Mouse (Mus musculus): ENCODE results near the gene Ccl25. TPM values are rescaled to one million over a fixed set of nuclear protein-coding genes. Genes with fewer than 3 reads are reported as not detected.

The Ccl25 gene
- polyA plus RNA-seq, 1 experiment from 2014 or later: 9.9 TPM

- 86% methylated on average over 10 of the region's 10 CpGs for WGBS
- Histone ChIP-seq H3K9me3 (ENCODE audit: control insufficient read depth, low read length) (no peaks in the 10 kb centered on the region), H3K36me3 (ENCODE audit: control insufficient read depth, insufficient read depth, low read length) (no peaks in the 10 kb centered on the region), H3K4me2 (ENCODE audit: low read length) (no peak overlapping the region), H3K27ac (replicated peaks in 1 of 2; ENCODE audit: control insufficient read depth in 1 of 2, insufficient read depth in 1 of 2, low read depth in 2 of 2, low read length in 2 of 2) (no peak overlapping the region), H3K27me3 (ENCODE audit: control insufficient read depth, insufficient read depth, low read length) (no peaks in the 10 kb centered on the region), H3K4me1 (ENCODE audit: control insufficient read depth in 2 of 2, insufficient read depth in 2 of 2, low read length in 2 of 2) (no peaks in the 10 kb centered on the region), H3K9ac (ENCODE audit: low read length) (no peak overlapping the region), H3K4me3 (ENCODE audit: control insufficient read depth in 1 of 2, insufficient read depth in 1 of 2, low read depth in 1 of 2, low read length in 2 of 2) (no peak overlapping the region)
- ATAC-seq (ENCODE audit: insufficient number of reproducible peaks, insufficient read depth, low FRiP score, low read depth): no peak
Observed at GRCm38 (mm10) chr8:4355455-4355854, 30.4 kb downstream of the Ccl25 start.

- Histone ChIP-seq H3K36me3 (ENCODE audit: control insufficient read depth, insufficient read depth, low read length) (no peaks in the 10 kb centered on the region), H3K27ac (replicated peaks in 1 of 2; ENCODE audit: control insufficient read depth in 1 of 2, insufficient read depth in 1 of 2, low read depth in 2 of 2, low read length in 2 of 2) (no peak overlapping the region), H3K9ac (ENCODE audit: low read length) (no peak overlapping the region), H3K4me1 (ENCODE audit: control insufficient read depth in 2 of 2, insufficient read depth in 2 of 2, low read length in 2 of 2) (no peaks in the 10 kb centered on the region), H3K9me3 (ENCODE audit: control insufficient read depth, low read length) (no peaks in the 10 kb centered on the region), H3K27me3 (ENCODE audit: control insufficient read depth, insufficient read depth, low read length) (no peaks in the 10 kb centered on the region), H3K4me2 (ENCODE audit: low read length) (no peak overlapping the region), H3K4me3 (ENCODE audit: control insufficient read depth in 1 of 2, insufficient read depth in 1 of 2, low read depth in 1 of 2, low read length in 2 of 2) (no peak overlapping the region)
- ATAC-seq (ENCODE audit: insufficient number of reproducible peaks, insufficient read depth, low FRiP score, low read depth): no peak
- 67% methylated on average over 3 of the region's 3 CpGs for WGBS
Observed at GRCm38 (mm10) chr8:4359362-4359761, 34.4 kb downstream of the Ccl25 start.

- Histone ChIP-seq H3K4me2 (ENCODE audit: low read length) (no peak overlapping the region), H3K27me3 (ENCODE audit: control insufficient read depth, insufficient read depth, low read length) (no peaks in the 10 kb centered on the region), H3K4me1 (ENCODE audit: control insufficient read depth in 2 of 2, insufficient read depth in 2 of 2, low read length in 2 of 2) (no peaks in the 10 kb centered on the region), H3K9me3 (ENCODE audit: control insufficient read depth, low read length) (no peaks in the 10 kb centered on the region), H3K4me3 (ENCODE audit: control insufficient read depth in 1 of 2, insufficient read depth in 1 of 2, low read depth in 1 of 2, low read length in 2 of 2) (no peak overlapping the region), H3K36me3 (ENCODE audit: control insufficient read depth, insufficient read depth, low read length) (no peaks in the 10 kb centered on the region), H3K9ac (ENCODE audit: low read length) (no peak overlapping the region), H3K27ac (replicated peaks in 1 of 2; ENCODE audit: control insufficient read depth in 1 of 2, insufficient read depth in 1 of 2, low read depth in 2 of 2, low read length in 2 of 2) (no peak overlapping the region)
- WGBS: 70% methylated on average over 2 of the region's 2 CpGs
- ATAC-seq (ENCODE audit: insufficient number of reproducible peaks, insufficient read depth, low FRiP score, low read depth): no peak
Observed at GRCm38 (mm10) chr8:4360922-4361321, 35.9 kb downstream of the Ccl25 start.

- no peak overlapping the region for H3K4me2 ChIP-seq (ENCODE audit: low read length)
- no peak for ATAC-seq (ENCODE audit: insufficient number of reproducible peaks, insufficient read depth, low FRiP score, low read depth)
- H3K27me3 ChIP-seq (ENCODE audit: control insufficient read depth, insufficient read depth, low read length): no peaks in the 10 kb centered on the region
- 80% methylated on average over 3 of the region's 3 CpGs for WGBS
- H3K36me3 ChIP-seq (ENCODE audit: control insufficient read depth, insufficient read depth, low read length): no peaks in the 10 kb centered on the region
- H3K4me1 ChIP-seq (ENCODE audit: control insufficient read depth in 2 of 2, insufficient read depth in 2 of 2, low read length in 2 of 2): peaks cover 0 to 2% of the 10 kb centered on the region in 2 experiments; a peak in 1 of 4 replicates
- no peak overlapping the region for H3K27ac ChIP-seq (replicated peaks in 1 of 2; ENCODE audit: control insufficient read depth in 1 of 2, insufficient read depth in 1 of 2, low read depth in 2 of 2, low read length in 2 of 2)
- no peaks in the 10 kb centered on the region for H3K9me3 ChIP-seq (ENCODE audit: control insufficient read depth, low read length)
- no peak overlapping the region for H3K4me3 ChIP-seq (ENCODE audit: control insufficient read depth in 1 of 2, insufficient read depth in 1 of 2, low read depth in 1 of 2, low read length in 2 of 2)
- H3K9ac ChIP-seq (ENCODE audit: low read length): no peak overlapping the region
Observed at GRCm38 (mm10) chr8:4366189-4366588, 41.2 kb downstream of the Ccl25 start.

- Histone ChIP-seq H3K9ac (ENCODE audit: low read length) (no peak overlapping the region), H3K36me3 (ENCODE audit: control insufficient read depth, insufficient read depth, low read length) (no peaks in the 10 kb centered on the region), H3K4me1 (ENCODE audit: control insufficient read depth in 2 of 2, insufficient read depth in 2 of 2, low read length in 2 of 2) (peaks cover 0 to 2% of the 10 kb centered on the region in 2 experiments; a peak in 1 of 4 replicates), H3K27me3 (ENCODE audit: control insufficient read depth, insufficient read depth, low read length) (no peaks in the 10 kb centered on the region), H3K4me2 (ENCODE audit: low read length) (no peak overlapping the region), H3K9me3 (ENCODE audit: control insufficient read depth, low read length) (no peaks in the 10 kb centered on the region), H3K27ac (replicated peaks in 1 of 2; ENCODE audit: control insufficient read depth in 1 of 2, insufficient read depth in 1 of 2, low read depth in 2 of 2, low read length in 2 of 2) (no peak overlapping the region), H3K4me3 (ENCODE audit: control insufficient read depth in 1 of 2, insufficient read depth in 1 of 2, low read depth in 1 of 2, low read length in 2 of 2) (no peak overlapping the region)
- WGBS: 56% methylated on average over 11 of the region's 11 CpGs
- no peak for ATAC-seq (ENCODE audit: insufficient number of reproducible peaks, insufficient read depth, low FRiP score, low read depth)
Observed at GRCm38 (mm10) chr8:4367808-4368207, 42.8 kb downstream of the Ccl25 start.

GRCm38 (mm10) chr8:4368470-4368869, 43.5 kb downstream of the Ccl25 start:
- Histone ChIP-seq H3K27me3 (ENCODE audit: control insufficient read depth, insufficient read depth, low read length) (no peaks in the 10 kb centered on the region), H3K27ac (replicated peaks in 1 of 2; ENCODE audit: control insufficient read depth in 1 of 2, insufficient read depth in 1 of 2, low read depth in 2 of 2, low read length in 2 of 2) (no peak overlapping the region), H3K4me2 (ENCODE audit: low read length) (no peak overlapping the region), H3K9me3 (ENCODE audit: control insufficient read depth, low read length) (no peaks in the 10 kb centered on the region), H3K4me1 (ENCODE audit: control insufficient read depth in 2 of 2, insufficient read depth in 2 of 2, low read length in 2 of 2) (peaks cover 0 to 2% of the 10 kb centered on the region in 2 experiments; a peak in 1 of 4 replicates), H3K4me3 (ENCODE audit: control insufficient read depth in 1 of 2, insufficient read depth in 1 of 2, low read depth in 1 of 2, low read length in 2 of 2) (no peak overlapping the region), H3K36me3 (ENCODE audit: control insufficient read depth, insufficient read depth, low read length) (no peaks in the 10 kb centered on the region), H3K9ac (ENCODE audit: low read length) (no peak overlapping the region)
- WGBS: 83% methylated on average over 4 of the region's 4 CpGs
- ATAC-seq (ENCODE audit: insufficient number of reproducible peaks, insufficient read depth, low FRiP score, low read depth): no peak

- no peaks in the 10 kb centered on the region for H3K9me3 ChIP-seq (ENCODE audit: control insufficient read depth, low read length)
- WGBS: 29% methylated on average over 2 of the region's 2 CpGs
- H3K36me3 ChIP-seq (ENCODE audit: control insufficient read depth, insufficient read depth, low read length): no peaks in the 10 kb centered on the region
- H3K4me3 ChIP-seq (ENCODE audit: control insufficient read depth in 1 of 2, insufficient read depth in 1 of 2, low read depth in 1 of 2, low read length in 2 of 2): no peak overlapping the region
- no peak overlapping the region for H3K4me2 ChIP-seq (ENCODE audit: low read length)
- peak overlapping the region; percentile 58 to 59 for H3K27ac ChIP-seq (replicated peaks in 1 of 2; ENCODE audit: control insufficient read depth in 1 of 2, insufficient read depth in 1 of 2, low read depth in 2 of 2, low read length in 2 of 2)
- peaks cover 0 to 2% of the 10 kb centered on the region in 2 experiments; a peak in 1 of 4 replicates for H3K4me1 ChIP-seq (ENCODE audit: control insufficient read depth in 2 of 2, insufficient read depth in 2 of 2, low read length in 2 of 2)
- H3K27me3 ChIP-seq (ENCODE audit: control insufficient read depth, insufficient read depth, low read length): no peaks in the 10 kb centered on the region
- peak; percentile 47; the same call in 1 of the 2 replicates for ATAC-seq (ENCODE audit: insufficient number of reproducible peaks, insufficient read depth, low FRiP score, low read depth)
- no peak overlapping the region for H3K9ac ChIP-seq (ENCODE audit: low read length)
Observed at GRCm38 (mm10) chr8:4370078-4370477, 45.1 kb downstream of the Ccl25 start.

- H3K9me3 ChIP-seq (ENCODE audit: control insufficient read depth, low read length): no peaks in the 10 kb centered on the region
- H3K4me3 ChIP-seq (ENCODE audit: control insufficient read depth in 1 of 2, insufficient read depth in 1 of 2, low read depth in 1 of 2, low read length in 2 of 2): no peak overlapping the region
- H3K27ac ChIP-seq (replicated peaks in 1 of 2; ENCODE audit: control insufficient read depth in 1 of 2, insufficient read depth in 1 of 2, low read depth in 2 of 2, low read length in 2 of 2): no peak overlapping the region
- H3K36me3 ChIP-seq (ENCODE audit: control insufficient read depth, insufficient read depth, low read length): no peaks in the 10 kb centered on the region
- no peak overlapping the region for H3K9ac ChIP-seq (ENCODE audit: low read length)
- H3K27me3 ChIP-seq (ENCODE audit: control insufficient read depth, insufficient read depth, low read length): no peaks in the 10 kb centered on the region
- H3K4me2 ChIP-seq (ENCODE audit: low read length): no peak overlapping the region
- WGBS: 64% methylated on average over 2 of the region's 2 CpGs
- peaks cover 0 to 2% of the 10 kb centered on the region in 2 experiments; a peak in 1 of 4 replicates for H3K4me1 ChIP-seq (ENCODE audit: control insufficient read depth in 2 of 2, insufficient read depth in 2 of 2, low read length in 2 of 2)
- no peak for ATAC-seq (ENCODE audit: insufficient number of reproducible peaks, insufficient read depth, low FRiP score, low read depth)
Observed at GRCm38 (mm10) chr8:4372657-4373056, 47.6 kb downstream of the Ccl25 start.
